ENCODE assay signal across 24 mouse cellular contexts in the genomic region with DNA sequence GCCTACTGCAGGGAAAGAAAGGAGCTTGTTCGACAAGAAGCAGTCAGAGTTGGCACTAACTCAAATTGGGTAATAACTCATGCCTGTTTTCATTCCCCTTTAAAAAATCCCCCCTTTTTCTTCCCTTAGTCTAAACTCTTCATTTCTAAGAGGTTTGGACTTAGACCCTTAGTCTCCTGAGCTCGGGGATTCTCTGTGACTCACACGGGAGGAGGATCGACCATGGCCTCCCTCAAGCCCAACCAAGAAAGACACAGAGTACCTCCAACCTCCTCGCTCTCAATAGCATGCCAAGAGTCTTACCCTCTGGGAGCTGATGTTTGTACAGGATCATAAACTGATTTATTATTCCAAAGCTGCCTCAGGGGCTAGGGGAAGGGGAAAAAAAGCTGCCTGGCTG. TPM values are rescaled to one million over a fixed set of nuclear protein-coding genes. Genes with fewer than 3 reads are reported as not detected.
DNase-seq lines count a peak whose midpoint lies in the region; ATAC-seq and TF ChIP-seq lines count a peak whose summit lies in the region.
"Had no signal": no experiment of that assay in that cellular context is flagged by ENCODE, and none has a peak within 500 bp of the region (broad histone marks: within the 10 kb centered on the region; RNA-seq: fewer than 3 reads in every experiment).

No protein-coding gene starts in this region.

- DNase-seq in 3T3-L1 (ENCODE audit: low read depth, low spot score) (peak; percentile 31), NIH3T3 (ENCODE audit: low read depth) (peak; percentile 78)
- DNase-seq in spleen, postnatal 36 days (ENCODE audit: low spot score in 2 of 2) = no peak
- DNase-seq: cerebellum, adult 8-10 months; heart, adult 18-20 months; kidney, adult 18-20 months; kidney, postnatal 36 days; lung, postnatal 14 days; midbrain, embryonic 14.5 days; right cerebral cortex, postnatal 25 days; thymus, postnatal 36 days had no signal

- no peaks in the 10 kb centered on the region for H3K4me1 ChIP-seq in intestine, embryonic 15.5 days (replicated peaks)
- H3K4me1 ChIP-seq in intestine, postnatal 0 days (replicated peaks; ENCODE audit: control insufficient read depth, insufficient read depth, low read length) = no peaks in the 10 kb centered on the region
- peaks cover 12% of the 10 kb centered on the region; the same call in 1 of the 2 replicates for H3K4me1 ChIP-seq in limb, embryonic 15.5 days
- H3K4me1 ChIP-seq in midbrain, embryonic 16.5 days (ENCODE audit: control insufficient read depth, insufficient read depth, low read length) = no peaks in the 10 kb centered on the region
- H3K4me1 ChIP-seq: heart, embryonic 13.5 days; hindbrain, embryonic 15.5 days; limb, embryonic 12.5 days; liver, embryonic 15.5 days; megakaryocyte, embryonic 14.5 days had no signal

- no peak overlapping the region for H3K27ac ChIP-seq in intestine, embryonic 15.5 days
- no peak overlapping the region for H3K27ac ChIP-seq in intestine, postnatal 0 days (ENCODE audit: low read depth, low read length)
- peak overlapping the region; percentile 57 for H3K27ac ChIP-seq in limb, embryonic 15.5 days
- no peak overlapping the region for H3K27ac ChIP-seq in midbrain, embryonic 16.5 days (ENCODE audit: low read length)
- H3K27ac ChIP-seq: heart, embryonic 13.5 days; hindbrain, embryonic 15.5 days; left cerebral cortex, adult 2 months; limb, embryonic 12.5 days; liver, embryonic 15.5 days had no signal

- no peak for TF ChIP-seq CTCF in intestine, postnatal 0 days (IDR thresholded peaks at IDR 0.05; ENCODE audit: low read depth)

- ATAC-seq in intestine, embryonic 15.5 days = peak; percentile 51; the same call in 1 of the 2 replicates
- no peak for ATAC-seq in intestine, postnatal 0 days
- ATAC-seq in limb, embryonic 15.5 days (ENCODE audit: insufficient number of reproducible peaks, low FRiP score, low TSS enrichment, low read depth) = no peak
- no peak for ATAC-seq in midbrain, embryonic 16.5 days
- ATAC-seq: CD4-positive, CD25-positive, alpha-beta regulatory T cell, adult 4 months; forebrain, embryonic 16.5 days had no signal

- H3K4me2 ChIP-seq in intestine, embryonic 15.5 days (replicated peaks) = no peak overlapping the region
- H3K4me2 ChIP-seq in intestine, postnatal 0 days (replicated peaks; ENCODE audit: low read depth) = no peak overlapping the region
- H3K4me2 ChIP-seq in limb, embryonic 15.5 days = no peak overlapping the region
- no peak overlapping the region for H3K4me2 ChIP-seq in midbrain, embryonic 16.5 days (ENCODE audit: low read length)
- H3K4me2 ChIP-seq: heart, embryonic 13.5 days; hindbrain, embryonic 15.5 days; limb, embryonic 12.5 days; liver, embryonic 15.5 days had no signal

- no peak overlapping the region for H3K4me3 ChIP-seq in intestine, embryonic 15.5 days (replicated peaks)
- H3K4me3 ChIP-seq in intestine, postnatal 0 days (ENCODE audit: low read depth, low read length) = no peak overlapping the region
- H3K4me3 ChIP-seq in limb, embryonic 15.5 days = no peak overlapping the region
- no peak overlapping the region for H3K4me3 ChIP-seq in midbrain, embryonic 16.5 days (ENCODE audit: low read depth, low read length)
- H3K4me3 ChIP-seq: heart, embryonic 13.5 days; hindbrain, embryonic 15.5 days; left cerebral cortex, adult 2 months; limb, embryonic 12.5 days; liver, embryonic 15.5 days; megakaryocyte, embryonic 14.5 days; myocyte had no signal

- H3K36me3 ChIP-seq in intestine, embryonic 15.5 days = no peaks in the 10 kb centered on the region
- H3K36me3 ChIP-seq in intestine, postnatal 0 days (ENCODE audit: control insufficient read depth, insufficient read depth) = peaks cover 14% of the 10 kb centered on the region; the same call in 1 of the 2 replicates
- H3K36me3 ChIP-seq in limb, embryonic 15.5 days = peaks cover 53% of the 10 kb centered on the region
- no peaks in the 10 kb centered on the region for H3K36me3 ChIP-seq in midbrain, embryonic 16.5 days (ENCODE audit: control insufficient read depth, insufficient read depth, low read length)
- H3K36me3 ChIP-seq: liver, embryonic 15.5 days had no signal

- H3K9ac ChIP-seq in intestine, embryonic 15.5 days = no peak overlapping the region
- no peak overlapping the region for H3K9ac ChIP-seq in intestine, postnatal 0 days (ENCODE audit: low read depth, low read length)
- H3K9ac ChIP-seq in limb, embryonic 15.5 days = no peak overlapping the region
- no peak overlapping the region for H3K9ac ChIP-seq in midbrain, embryonic 16.5 days (ENCODE audit: low read depth, low read length)
- H3K9ac ChIP-seq: heart, embryonic 13.5 days; hindbrain, embryonic 15.5 days; limb, embryonic 12.5 days; liver, embryonic 15.5 days had no signal

- WGBS in intestine, embryonic 15.5 days = 46% methylated on average over 5 of the region's 5 CpGs
- 39% methylated on average over 5 of the region's 5 CpGs for WGBS in intestine, postnatal 0 days
- WGBS in limb, embryonic 15.5 days = 28% methylated on average over 5 of the region's 5 CpGs
- 74% methylated on average over 5 of the region's 5 CpGs for WGBS in midbrain, embryonic 16.5 days

- H3K27me3 ChIP-seq in intestine, embryonic 15.5 days (replicated peaks) = no peaks in the 10 kb centered on the region
- H3K27me3 ChIP-seq in intestine, postnatal 0 days (replicated peaks; ENCODE audit: control insufficient read depth, insufficient read depth, low read length) = no peaks in the 10 kb centered on the region
- no peaks in the 10 kb centered on the region for H3K27me3 ChIP-seq in limb, embryonic 15.5 days
- H3K27me3 ChIP-seq in midbrain, embryonic 16.5 days (ENCODE audit: control insufficient read depth, insufficient read depth, low read depth, low read length) = no peaks in the 10 kb centered on the region
- H3K27me3 ChIP-seq: heart, embryonic 13.5 days; hindbrain, embryonic 15.5 days; limb, embryonic 12.5 days; liver, embryonic 15.5 days; megakaryocyte, embryonic 14.5 days had no signal

- H3K9me3 ChIP-seq in intestine, embryonic 15.5 days = no peaks in the 10 kb centered on the region
- H3K9me3 ChIP-seq in intestine, postnatal 0 days (ENCODE audit: control insufficient read depth) = peaks cover 5% of the 10 kb centered on the region; the same call in 1 of the 2 replicates
- no peaks in the 10 kb centered on the region for H3K9me3 ChIP-seq in limb, embryonic 15.5 days
- peaks cover 6% of the 10 kb centered on the region; the same call in 1 of the 2 replicates for H3K9me3 ChIP-seq in midbrain, embryonic 16.5 days (replicated peaks; ENCODE audit: control insufficient read depth, low read length, poor library complexity, severe bottlenecking)
- H3K9me3 ChIP-seq: hindbrain, embryonic 15.5 days; liver, embryonic 15.5 days had no signal

RNA-seq across cellular contexts. Expression of gene Tmem39a, which starts 54.1 kb away (rescaled TPM):
- 89.5 and 92.8 TPM in 2 replicates for polyA plus RNA-seq in intestine, embryonic 15.5 days (2015; fragmentation: Nextera tagmentation; extraction: Ambion mirVana)
- 28.4 and 29.3 TPM in 2 replicates for polyA plus RNA-seq in intestine, postnatal 0 days (2015; fragmentation: Nextera tagmentation; extraction: Ambion mirVana)
- 154 and 161 TPM in 2 replicates for polyA plus RNA-seq in limb, embryonic 15.5 days (2015; fragmentation: Nextera tagmentation; extraction: Ambion mirVana)
- polyA plus RNA-seq in midbrain, embryonic 16.5 days (2015; fragmentation: Nextera tagmentation; extraction: Ambion mirVana) = 32.0 and 33.8 TPM in 2 replicates

Comparison
In these comparisons a context has a peak if more than half of its experiments do, and no peak if none do; other contexts are left out.
1. DNase-seq: peak in 3T3-L1 (single experiment) and NIH3T3 (single experiment); none in spleen, postnatal 36 days (0 of 2).